Mouse (Mus musculus): ENCODE data around the gene Fyco1.

DNA sequence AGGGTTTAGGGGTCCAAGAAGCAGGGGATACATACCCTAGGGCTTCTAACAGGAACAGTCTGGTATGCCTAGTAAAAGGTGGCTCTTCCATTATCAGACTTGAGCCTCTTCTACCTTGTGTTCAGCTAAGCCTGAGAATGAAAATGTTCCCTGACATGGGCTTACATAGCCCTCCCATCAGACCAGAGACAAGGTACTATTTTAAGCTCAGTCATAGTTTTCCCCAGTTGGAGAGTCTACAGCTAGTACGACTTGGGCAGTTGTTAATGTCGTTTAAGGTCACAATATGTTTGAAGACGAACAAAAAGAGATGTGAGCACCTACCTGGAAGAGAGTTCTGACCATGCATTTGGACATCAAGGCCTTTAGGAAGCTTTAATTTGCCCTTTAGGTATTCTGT, 7.2 kb downstream of the Fyco1 start:
- no peak for TF ChIP-seq POLR2A (IDR thresholded peaks at IDR 0.05; ENCODE audit: control insufficient read depth, extremely low read depth, insufficient read depth, low read length, poor library complexity)
- no peak for TF ChIP-seq CTCF (IDR thresholded peaks at IDR 0.05; ENCODE audit: borderline replicate concordance, control insufficient read depth, extremely low read depth, insufficient read depth, low read length, poor library complexity)

Data from thymus, adult 2 months (tissue).